Mouse (Mus musculus) myocyte (in vitro differentiated cells): Measurements from ENCODE around the gene Fcrl1. TPM values are rescaled to one million over a fixed set of nuclear protein-coding genes. Genes with fewer than 3 reads are reported as not detected.

Experiments
- H3K27me3 ChIP-seq: one replicate; pipeline ENCODE4 v1.6.1; 2011; ENCODE audit not compliant: control insufficient read depth, insufficient read depth, insufficient read length
- H3K36me3 ChIP-seq: one replicate; pipeline ENCODE4 v1.6.1; 2011; ENCODE audit not compliant: control insufficient read depth, insufficient read depth
- H3K4me2 ChIP-seq: one replicate; pipeline ENCODE4 v1.6.1; 2011; ENCODE audit warnings: low read depth, control low read depth
- H3K4me3 ChIP-seq: one replicate; pipeline ENCODE4 v1.5.1; 2011; ENCODE audit warnings: mild to moderate bottlenecking, control low read depth, moderate library complexity
- H3K79me2 ChIP-seq: one replicate; pipeline ENCODE4 v1.6.1; 2011; ENCODE audit not compliant: control insufficient read depth, insufficient read depth
- H3ac ChIP-seq: one replicate; pipeline ENCODE4 v1.6.1; 2011; ENCODE audit not compliant: control insufficient read depth, insufficient read length
- CEBPB ChIP-seq: IDR thresholded peaks from 2 replicates; pipeline ENCODE4 v1.6.1; 2011; ENCODE audit warnings: mild to moderate bottlenecking, moderate library complexity; ENCODE audit not compliant: poor library complexity, insufficient read depth, severe bottlenecking
- E2F4 ChIP-seq: IDR thresholded peaks from one replicate; pipeline ENCODE4 v1.6.1; 2011; ENCODE audit warnings: mild to moderate bottlenecking, control low read depth, moderate library complexity; ENCODE audit not compliant: insufficient read depth
- MAX ChIP-seq: IDR thresholded peaks from one replicate; pipeline ENCODE4 v1.6.1; 2011; ENCODE audit warnings: low read depth, mild to moderate bottlenecking, control low read depth
- MYOD1 ChIP-seq, 3 experiments: IDR thresholded peaks; one replicate each; pipeline ENCODE4 v1.6.1; 2011; ENCODE audit warnings: control low read depth in 2 of 3, low read depth in 2 of 3, mild to moderate bottlenecking in 2 of 3, moderate library complexity in 1 of 3; ENCODE audit not compliant: insufficient read length in 2 of 3, control insufficient read depth in 1 of 3
- MYOG ChIP-seq, 3 experiments: IDR thresholded peaks; one replicate each; pipeline ENCODE4 v1.6.1; 2011; ENCODE audit warnings: control low read depth in 2 of 3, low read depth in 2 of 3, mild to moderate bottlenecking in 2 of 3; ENCODE audit not compliant: insufficient read length in 2 of 3, control insufficient read depth in 1 of 3, insufficient read depth in 1 of 3
- POLR2A ChIP-seq: IDR thresholded peaks from one replicate; pipeline ENCODE4 v1.6.1; 2011; ENCODE audit warnings: low read depth, mild to moderate bottlenecking, control low read depth, moderate library complexity; ENCODE audit not compliant: insufficient read length
- POLR2AphosphoS2 ChIP-seq: IDR thresholded peaks from one replicate; pipeline ENCODE4 v1.6.1; 2011; ENCODE audit warnings: low read depth, control low read depth; ENCODE audit not compliant: insufficient read length
- REST ChIP-seq: IDR thresholded peaks from one replicate; pipeline ENCODE4 v1.6.1; 2011; ENCODE audit warnings: mild to moderate bottlenecking, control low read depth, moderate library complexity; ENCODE audit not compliant: insufficient read depth, insufficient read length
- SRF ChIP-seq: IDR thresholded peaks from one replicate; pipeline ENCODE4 v1.6.1; 2011; ENCODE audit warnings: low read depth; ENCODE audit not compliant: control insufficient read depth, insufficient read length
- TCF12 ChIP-seq: IDR thresholded peaks from one replicate; pipeline ENCODE4 v1.6.1; 2011; ENCODE audit warnings: mild to moderate bottlenecking, control low read depth; ENCODE audit not compliant: poor library complexity, insufficient read depth, severe bottlenecking
- TCF3 ChIP-seq: IDR thresholded peaks from one replicate; pipeline ENCODE4 v1.6.1; 2011; ENCODE audit warnings: low read depth, control low read depth; ENCODE audit not compliant: insufficient read length
- USF1 ChIP-seq: IDR thresholded peaks from one replicate; pipeline ENCODE4 v1.6.1; 2011; ENCODE audit warnings: low read depth, mild to moderate bottlenecking, control low read depth, moderate library complexity
- polyA plus RNA-seq: library from polyadenylated mRNA; unstranded; fragments of >200 nt; fragmentation: generic; extraction: Trizol; gene quantifications from one replicate; pipeline ENCODE4 v1.2.1, GENCODE M21; 2012; ENCODE audit warnings: missing spikeins

The Fcrl1 gene
- polyA plus RNA-seq, 1 experiment = not detected

- H3K27me3 ChIP-seq = no peaks in the 10 kb centered on the region
- H3K4me3 ChIP-seq = no peak overlapping the region
- H3ac ChIP-seq = no peak overlapping the region
- no peaks in the 10 kb centered on the region for H3K79me2 ChIP-seq
- H3K4me2 ChIP-seq = no peak overlapping the region
- TF ChIP-seq TCF3 (no peak), TCF12 (no peak), MAX (no peak), MYOD1 (IDR thresholded peaks at IDR 0.05; ENCODE audit: control insufficient read depth in 1 of 3, insufficient read length in 2 of 3, low read depth in 2 of 3) (no peak), POLR2A (no peak), CEBPB (no peak), REST (no peak), POLR2AphosphoS2 (no peak), MYOG (IDR thresholded peaks at IDR 0.05; ENCODE audit: control insufficient read depth in 1 of 3, insufficient read depth in 1 of 3, insufficient read length in 2 of 3, low read depth in 2 of 3) (no peak), E2F4 (no peak), SRF (no peak), USF1 (no peak)
- no peaks in the 10 kb centered on the region for H3K36me3 ChIP-seq
These were observed 14.7 kb downstream of the Fcrl1 start for GRCm38 (mm10) chr3:87390935-87391334.

GRCm38 (mm10) chr3:87398809-87399208 is 22.6 kb downstream of the Fcrl1 start:
- TF ChIP-seq POLR2AphosphoS2 (no peak), MAX (no peak), SRF (no peak), E2F4 (no peak), USF1 (no peak), MYOG (IDR thresholded peaks at IDR 0.05; ENCODE audit: control insufficient read depth in 1 of 3, insufficient read depth in 1 of 3, insufficient read length in 2 of 3, low read depth in 2 of 3) (no peak), TCF3 (no peak), CEBPB (no peak), MYOD1 (IDR thresholded peaks at IDR 0.05; ENCODE audit: control insufficient read depth in 1 of 3, insufficient read length in 2 of 3, low read depth in 2 of 3) (no peak)

GRCm38 (mm10) chr3:87399906-87400305 is 23.7 kb downstream of the Fcrl1 start:
- H3K4me2 ChIP-seq = no peak overlapping the region
- H3K79me2 ChIP-seq = no peaks in the 10 kb centered on the region
- H3K36me3 ChIP-seq = no peaks in the 10 kb centered on the region
- H3K27me3 ChIP-seq = no peaks in the 10 kb centered on the region
- TF ChIP-seq TCF12 (no peak), MAX (no peak), E2F4 (no peak), SRF (no peak), MYOG (IDR thresholded peaks at IDR 0.05; ENCODE audit: control insufficient read depth in 1 of 3, insufficient read depth in 1 of 3, insufficient read length in 2 of 3, low read depth in 2 of 3) (no peak)
- no peak overlapping the region for H3ac ChIP-seq
- H3K4me3 ChIP-seq = no peak overlapping the region

More at GRCm38 (mm10) chr3:87398809-87399208, 22.6 kb downstream of the Fcrl1 start:
- H3K36me3 ChIP-seq = no peaks in the 10 kb centered on the region
- H3K27me3 ChIP-seq = no peaks in the 10 kb centered on the region
- H3ac ChIP-seq = no peak overlapping the region
- no peaks in the 10 kb centered on the region for H3K79me2 ChIP-seq
- no peak overlapping the region for H3K4me3 ChIP-seq
- no peak overlapping the region for H3K4me2 ChIP-seq

GRCm38 (mm10) chr3:87401321-87401720 is 25.1 kb downstream of the Fcrl1 start:
- Histone ChIP-seq H3K27me3 (no peaks in the 10 kb centered on the region), H3K4me3 (no peak overlapping the region), H3K4me2 (no peak overlapping the region), H3ac (no peak overlapping the region), H3K79me2 (no peaks in the 10 kb centered on the region), H3K36me3 (no peaks in the 10 kb centered on the region)
- TF ChIP-seq MYOD1 (IDR thresholded peaks at IDR 0.05; ENCODE audit: control insufficient read depth in 1 of 3, insufficient read length in 2 of 3, low read depth in 2 of 3) (no peak), MYOG (IDR thresholded peaks at IDR 0.05; ENCODE audit: control insufficient read depth in 1 of 3, insufficient read depth in 1 of 3, insufficient read length in 2 of 3, low read depth in 2 of 3) (no peak), MAX (no peak), REST (no peak), POLR2A (no peak), CEBPB (no peak), SRF (no peak), USF1 (no peak), TCF3 (no peak), TCF12 (no peak), E2F4 (no peak), POLR2AphosphoS2 (no peak)

GRCm38 (mm10) chr3:87408171-87408570 is 32.0 kb downstream of the Fcrl1 start:
- H3K4me2 ChIP-seq = no peak overlapping the region
- no peaks in the 10 kb centered on the region for H3K36me3 ChIP-seq
- no peak overlapping the region for H3K4me3 ChIP-seq
- TF ChIP-seq MAX (no peak), SRF (no peak)
- H3K27me3 ChIP-seq = no peaks in the 10 kb centered on the region
- no peaks in the 10 kb centered on the region for H3K79me2 ChIP-seq
- no peak overlapping the region for H3ac ChIP-seq
